Mouse (Mus musculus): ENCODE measurements around the gene Rxfp3.

Gene Rxfp3

DNA sequence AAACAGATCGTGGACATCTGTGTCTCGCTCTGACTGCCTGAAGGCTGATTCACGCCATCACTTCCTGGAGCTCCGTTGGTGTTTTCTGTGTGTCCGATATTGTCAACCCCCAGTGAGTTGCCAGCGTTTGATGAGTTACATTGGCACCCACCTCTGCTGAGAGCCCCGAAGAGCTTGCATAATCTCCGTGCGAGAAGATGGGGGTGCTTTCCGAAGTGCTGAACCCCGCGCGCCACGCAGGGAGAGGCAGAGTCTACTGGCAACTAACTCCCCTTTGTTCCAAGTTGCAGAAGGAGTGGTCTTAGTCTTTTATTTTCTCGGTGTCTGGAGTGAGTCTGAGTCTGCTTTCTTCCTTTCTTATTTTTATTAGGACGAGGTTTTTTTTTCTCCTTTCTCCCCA is at the start of gene Rxfp3:
Gene Rxfp3 (minus strand): TSS at position 281 of the 400 bp plus-strand sequence.
- DNase-seq, result peak; percentile 10 to 17

- no peak for DNase-seq
Measured at GRCm38 (mm10) chr15:11084993-11085365, 47.2 kb upstream of the Rxfp3 start.

DNA sequence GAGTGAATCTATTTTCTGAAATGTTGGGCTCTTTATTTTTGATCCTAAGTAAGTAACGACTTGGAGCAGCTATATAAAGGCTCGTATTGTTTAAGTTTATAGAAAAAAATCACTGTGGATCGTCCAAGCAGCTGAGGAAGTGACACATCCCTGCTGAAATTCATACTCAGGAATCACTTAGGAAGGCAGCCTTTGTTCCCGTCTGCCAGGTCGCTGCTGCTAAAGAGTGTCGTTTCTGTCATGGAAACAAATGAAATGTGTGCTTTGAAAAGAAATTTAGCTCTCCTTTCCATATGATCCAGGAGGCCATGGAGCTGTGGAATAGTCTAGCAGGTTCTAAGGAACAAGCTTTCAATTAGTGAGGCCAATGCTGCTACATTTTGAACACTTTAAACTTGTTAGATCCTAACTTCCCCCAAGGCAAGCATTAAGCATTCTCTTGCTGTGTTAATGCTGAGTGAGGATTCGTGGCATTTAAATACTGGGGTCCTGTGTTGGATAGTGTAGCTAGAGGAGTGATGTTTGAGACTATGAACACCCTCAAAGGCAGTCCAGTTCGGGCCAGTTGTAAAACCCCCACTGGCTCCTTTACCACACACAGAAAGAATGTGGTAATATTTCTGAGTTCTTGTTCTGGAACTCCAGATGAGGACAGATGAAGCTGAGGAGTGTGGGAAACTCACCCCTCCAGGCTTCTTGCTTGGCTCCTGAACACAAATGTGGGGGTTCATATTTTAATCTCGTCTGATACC is 46.6 kb upstream of the Rxfp3 start:
- DNase-seq, result no peak

DNA sequence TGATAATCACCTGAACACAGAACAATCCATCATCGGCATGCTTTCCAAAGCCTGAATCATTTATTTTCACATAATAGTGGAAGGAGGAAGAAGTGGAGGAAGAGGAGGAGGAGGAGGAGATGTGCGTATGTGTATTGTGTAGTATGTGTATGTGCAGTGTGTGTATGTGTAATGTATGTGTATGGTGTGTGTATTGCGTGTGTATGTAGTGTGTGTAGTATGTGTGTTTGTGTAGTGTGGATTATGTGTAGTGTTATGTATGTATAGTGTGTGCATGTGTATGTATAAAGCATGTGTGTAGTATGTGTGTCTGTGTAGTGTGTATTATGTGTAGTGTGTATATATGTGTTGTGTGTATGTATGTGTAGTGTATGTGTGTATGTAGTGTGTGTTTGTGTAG is 45.9 kb upstream of the Rxfp3 start:
- DNase-seq, result no peak

- DNase-seq, result no peak
Measured at GRCm38 (mm10) chr15:11082961-11083569, 45.3 kb upstream of the Rxfp3 start.

GRCm38 (mm10) chr15:11075726-11076361 is 38.1 kb upstream of the Rxfp3 start:
- no peak for DNase-seq

DNA sequence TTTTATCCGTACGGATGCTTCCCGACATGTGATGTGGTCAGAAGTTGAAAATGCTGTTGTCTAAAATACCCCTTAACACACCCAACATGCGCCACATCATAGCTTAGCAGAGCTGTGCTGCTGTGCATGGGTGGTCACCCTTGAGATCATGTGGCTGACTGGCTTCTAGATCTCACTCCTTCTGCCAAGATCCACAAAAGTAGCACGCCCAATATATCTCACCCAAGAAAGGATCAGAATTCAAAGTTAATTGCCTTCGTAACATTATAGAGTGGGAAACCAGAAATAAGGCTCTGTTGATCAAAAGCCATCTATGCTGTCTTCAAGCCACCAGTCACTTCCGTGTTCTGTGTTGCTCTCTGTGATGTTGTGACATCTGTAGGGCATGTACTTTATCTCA is 30.1 kb upstream of the Rxfp3 start:
- no peak for DNase-seq

DNA sequence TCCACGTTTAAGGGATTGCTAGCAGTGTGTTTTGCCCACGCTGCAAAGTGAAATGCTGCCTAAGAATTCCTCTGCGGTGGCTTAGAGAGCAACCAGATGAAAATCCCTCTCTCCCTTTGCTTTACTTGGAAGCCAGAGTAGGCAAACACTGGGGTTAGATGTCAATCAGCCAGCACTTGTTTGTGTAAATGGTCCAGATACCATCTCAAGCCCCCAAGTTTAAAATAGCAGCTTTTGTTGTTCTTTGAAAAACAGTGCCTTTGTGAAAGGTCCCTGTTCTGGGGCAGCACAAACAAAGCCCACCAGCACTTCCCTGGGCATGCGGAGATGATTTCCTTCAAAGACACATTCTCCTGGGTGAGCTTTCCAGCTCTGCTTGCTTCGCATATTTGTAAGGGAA is 28.5 kb upstream of the Rxfp3 start:
- DNase-seq, result no peak

- no peak for DNase-seq
Measured at GRCm38 (mm10) chr15:11065528-11066171, 27.9 kb upstream of the Rxfp3 start.

- peak; percentile 48 to 66 for DNase-seq
Measured at GRCm38 (mm10) chr15:11064558-11065411, 27.0 kb upstream of the Rxfp3 start, which contains the start of gene Adamts12. Gene Adamts12 (plus strand): TSS chr15:11064790.

- no peak for DNase-seq
Measured at GRCm38 (mm10) chr15:11064160-11064557, 26.4 kb upstream of the Rxfp3 start.

GRCm38 (mm10) chr15:11062903-11063302 is 25.1 kb upstream of the Rxfp3 start:
- no peak for DNase-seq

DNA sequence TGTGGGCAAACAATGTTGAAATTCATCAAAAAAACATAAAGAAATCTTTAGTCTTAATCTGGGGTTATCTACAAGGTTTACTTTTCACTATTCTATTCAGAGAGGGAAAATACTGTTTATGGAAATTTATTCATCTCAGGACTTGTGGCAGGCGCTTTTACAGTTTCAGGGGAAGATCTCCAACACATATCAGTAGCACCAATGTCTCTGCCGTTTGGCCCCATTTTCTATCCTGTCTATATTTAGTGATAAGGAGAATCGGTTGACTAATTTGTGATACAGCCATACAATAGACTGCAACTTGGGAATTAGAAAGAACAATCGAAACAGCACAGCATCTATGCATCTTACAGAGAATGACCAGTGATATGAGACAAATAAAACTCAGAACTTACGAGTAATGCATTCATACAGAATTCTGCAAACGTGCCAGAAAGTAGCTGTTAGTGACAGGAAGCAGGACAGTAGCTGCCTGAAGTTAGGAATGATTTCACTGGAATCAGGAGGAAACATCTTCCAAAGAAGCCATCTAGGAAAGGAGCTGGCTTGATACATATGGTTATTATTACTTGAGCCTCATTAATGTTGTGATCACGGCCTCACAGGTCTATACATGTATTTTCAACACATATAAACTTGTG is 16.8 kb upstream of the Rxfp3 start:
- no peak for DNase-seq

GRCm38 (mm10) chr15:11053678-11054439 is 16.1 kb upstream of the Rxfp3 start:
- DNase-seq, result no peak

DNA sequence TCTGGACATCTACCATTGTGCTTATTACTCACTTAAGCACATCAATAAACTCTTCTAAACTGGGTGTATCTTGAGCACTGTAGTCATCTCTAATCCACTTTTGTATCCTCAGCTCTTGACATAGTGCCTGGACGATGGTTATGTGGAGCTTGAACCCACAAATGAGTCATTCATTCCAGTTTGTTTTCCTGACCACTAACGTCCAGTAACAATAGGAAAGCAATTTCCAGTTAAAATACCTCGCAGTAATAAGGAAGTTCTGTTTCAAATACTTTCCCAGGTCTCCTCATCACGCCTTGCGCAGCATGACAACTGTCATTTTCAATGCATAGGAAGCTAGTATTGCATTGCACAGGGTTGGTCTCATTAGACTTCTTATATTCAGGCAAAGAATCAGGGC is 5.0 kb upstream of the Rxfp3 start:
- no peak for DNase-seq

GRCm38 (mm10) chr15:11041229-11041628 is 3.4 kb upstream of the Rxfp3 start:
- DNase-seq, result no peak

- no peak for DNase-seq
Measured at GRCm38 (mm10) chr15:11040067-11040466, 2.3 kb upstream of the Rxfp3 start.

- peak; percentile 67 to 83 for DNase-seq
Measured at GRCm38 (mm10) chr15:11038476-11038875, 685 bp upstream of the Rxfp3 start.

DNA sequence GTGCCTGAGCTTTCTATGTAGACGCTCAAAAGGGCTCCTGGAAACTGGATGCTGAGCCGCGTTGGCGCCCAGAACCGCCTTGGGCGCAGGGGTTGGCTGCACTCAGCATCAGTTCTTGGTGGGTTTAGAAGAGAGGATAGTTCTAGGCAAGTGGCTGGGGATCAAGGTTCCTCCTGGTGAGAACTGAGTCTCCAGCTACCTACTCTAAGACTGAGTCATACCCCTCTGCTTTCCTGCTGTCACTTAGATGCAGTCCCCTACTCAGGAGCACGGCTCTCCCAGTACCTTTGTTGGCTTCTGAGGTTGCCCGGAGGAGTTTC is 455 bp downstream of the Rxfp3 start:
- peak in 1 of 2 experiments; percentile 26 for DNase-seq

DNA sequence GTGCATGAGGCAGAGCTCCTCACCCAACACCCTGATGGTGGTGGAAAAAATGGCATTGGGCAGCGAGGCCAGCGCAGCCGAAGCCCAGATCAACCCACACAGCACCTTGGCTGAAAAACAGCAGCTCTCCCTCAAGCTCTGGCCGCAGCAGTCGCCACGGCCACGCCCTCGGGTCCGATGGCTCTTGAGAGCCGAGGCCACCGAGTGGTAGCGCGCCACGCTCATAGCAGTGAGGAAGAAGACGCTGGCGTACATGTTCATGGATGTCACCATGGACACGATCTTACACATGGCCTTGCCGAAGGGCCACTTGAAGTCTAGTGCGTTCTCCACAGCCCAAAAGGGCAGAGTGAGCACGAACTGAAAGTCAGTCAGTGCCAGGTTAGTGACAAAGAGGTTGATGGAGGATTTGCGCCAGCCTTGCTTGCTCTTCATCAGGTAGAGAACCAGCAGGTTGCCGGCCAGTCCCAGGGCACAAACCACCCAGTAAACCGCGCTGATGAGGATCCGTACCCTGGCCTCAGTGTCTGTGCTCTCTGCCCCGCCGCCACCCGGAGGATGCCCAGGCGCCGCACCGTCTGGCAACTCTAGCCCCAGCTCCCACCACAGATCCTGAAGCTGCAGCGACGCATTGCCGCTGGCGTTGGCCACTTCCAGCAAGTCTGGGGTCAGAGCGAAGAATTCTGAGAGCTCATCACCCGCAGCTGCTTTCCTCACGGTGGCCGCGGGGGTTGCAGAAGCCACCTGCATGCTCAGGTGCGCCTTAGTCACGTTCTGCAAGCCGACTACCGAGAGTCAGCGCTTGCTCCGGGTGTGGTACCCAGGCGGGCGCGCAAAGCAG is 1.0 kb downstream of the Rxfp3 start:
- DNase-seq, result peak; percentile 44 to 48

All from cerebellum, postnatal 10 days (tissue).